Mouse (Mus musculus) limb, embryonic 15.5 days (tissue): ENCODE data around the gene Pld4. TPM values are rescaled to one million over a fixed set of nuclear protein-coding genes. Genes with fewer than 3 reads are reported as not detected.

Source experiments
- ATAC-seq: fragments of 200-750 bp; cut with Nextera tagmentation; 2 replicates; pipeline ENCODE4 v1.8.0; 2017; ENCODE audit warnings: low read depth, moderate TSS enrichment; ENCODE audit not compliant: insufficient number of reproducible peaks, low FRiP score, low TSS enrichment
- H3K27ac ChIP-seq: fragments of 300-500 bp; sonication (generic); 2 replicates; pipeline ENCODE4 v1.5.1; 2015; ENCODE audit warnings: moderate library complexity, mild to moderate bottlenecking, inconsistent platforms
- H3K27me3 ChIP-seq: fragments of 300-500 bp; sonication (generic); 2 replicates; pipeline ENCODE4 v1.6.1; 2015; ENCODE audit warnings: inconsistent platforms
- H3K36me3 ChIP-seq: fragments of 300-500 bp; sonication (generic); 2 replicates; pipeline ENCODE4 v1.6.1; 2015; ENCODE audit warnings: inconsistent platforms
- H3K4me1 ChIP-seq: fragments of 300-500 bp; sonication (generic); 2 replicates; pipeline ENCODE4 v1.6.1; 2015; ENCODE audit warnings: inconsistent platforms
- H3K4me2 ChIP-seq: fragments of 300-500 bp; sonication (generic); 2 replicates; pipeline ENCODE4 v1.6.1; 2015; ENCODE audit warnings: mild to moderate bottlenecking, inconsistent platforms
- H3K4me3 ChIP-seq: fragments of 300-500 bp; sonication (generic); 2 replicates; pipeline ENCODE4 v1.5.1; 2015; ENCODE audit warnings: mild to moderate bottlenecking, inconsistent platforms
- H3K9ac ChIP-seq: fragments of 300-500 bp; sonication (generic); 2 replicates; pipeline ENCODE4 v1.6.1; 2015; ENCODE audit warnings: inconsistent platforms
- H3K9me3 ChIP-seq: fragments of 300-500 bp; sonication (generic); 2 replicates; pipeline ENCODE4 v1.6.1; 2016; ENCODE audit warnings: inconsistent platforms
- WGBS: fragments of 180-500 bp; shearing (Covaris S2); methylation state at CpG from one replicate; pipeline ENCODE4 v1.1.7; 2015; 5-methylcytosine and 5-hydroxymethylcytosine counted together
- polyA plus RNA-seq: library from polyadenylated mRNA; unstranded; fragments of >200 nt; fragmentation: Nextera tagmentation; extraction: Ambion mirVana; gene quantifications from 2 replicates; pipeline ENCODE4 v1.2.1, GENCODE M21; 2015

Gene Pld4
- polyA plus RNA-seq, 1 experiment from 2014 or later, result 13.1 TPM

- Histone ChIP-seq H3K4me1 (peaks cover 13% of the 10 kb centered on the region), H3K36me3 (peaks cover 78% of the 10 kb centered on the region), H3K27ac (no peak overlapping the region), H3K4me3 (no peak overlapping the region), H3K9ac (no peak overlapping the region; the same call in 1 of the 2 replicates), H3K4me2 (no peak overlapping the region), H3K27me3 (no peaks in the 10 kb centered on the region), H3K9me3 (no peaks in the 10 kb centered on the region)
- ATAC-seq, result no peak
- 94% methylated on average over 24 of the region's 24 CpGs for WGBS
Measured at GRCm38 (mm10) chr12:112739023-112739568, 21.4 kb upstream of the Pld4 start.

DNA sequence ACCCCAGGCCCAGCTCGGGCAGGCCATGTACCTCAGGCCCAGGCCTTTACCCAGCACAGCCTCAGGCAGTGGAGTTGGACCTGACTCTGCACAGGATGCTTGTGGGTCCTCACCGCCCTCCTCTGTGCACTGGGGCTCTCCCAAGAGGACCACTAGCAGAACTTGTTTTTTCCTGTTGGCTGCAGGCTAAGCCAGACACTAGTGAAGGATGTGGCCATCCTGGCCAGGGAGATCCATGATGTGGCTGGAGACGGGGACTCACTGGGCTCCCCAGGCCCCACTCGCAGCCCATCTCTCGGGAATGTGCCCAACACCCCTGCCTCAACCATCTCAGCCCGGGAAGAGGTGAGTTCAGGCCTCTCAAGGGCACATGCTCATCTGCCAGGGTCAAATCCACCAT lies 17.7 kb upstream of the Pld4 start:
- Histone ChIP-seq H3K9ac (no peak overlapping the region), H3K36me3 (peaks cover 60% of the 10 kb centered on the region), H3K27me3 (no peaks in the 10 kb centered on the region), H3K4me2 (no peak overlapping the region), H3K4me1 (peaks cover 24% of the 10 kb centered on the region), H3K4me3 (no peak overlapping the region), H3K27ac (peak overlapping the region; percentile 76), H3K9me3 (no peaks in the 10 kb centered on the region)
- WGBS, result 48% methylated on average over 6 of the region's 6 CpGs
- ATAC-seq, result no peak

DNA sequence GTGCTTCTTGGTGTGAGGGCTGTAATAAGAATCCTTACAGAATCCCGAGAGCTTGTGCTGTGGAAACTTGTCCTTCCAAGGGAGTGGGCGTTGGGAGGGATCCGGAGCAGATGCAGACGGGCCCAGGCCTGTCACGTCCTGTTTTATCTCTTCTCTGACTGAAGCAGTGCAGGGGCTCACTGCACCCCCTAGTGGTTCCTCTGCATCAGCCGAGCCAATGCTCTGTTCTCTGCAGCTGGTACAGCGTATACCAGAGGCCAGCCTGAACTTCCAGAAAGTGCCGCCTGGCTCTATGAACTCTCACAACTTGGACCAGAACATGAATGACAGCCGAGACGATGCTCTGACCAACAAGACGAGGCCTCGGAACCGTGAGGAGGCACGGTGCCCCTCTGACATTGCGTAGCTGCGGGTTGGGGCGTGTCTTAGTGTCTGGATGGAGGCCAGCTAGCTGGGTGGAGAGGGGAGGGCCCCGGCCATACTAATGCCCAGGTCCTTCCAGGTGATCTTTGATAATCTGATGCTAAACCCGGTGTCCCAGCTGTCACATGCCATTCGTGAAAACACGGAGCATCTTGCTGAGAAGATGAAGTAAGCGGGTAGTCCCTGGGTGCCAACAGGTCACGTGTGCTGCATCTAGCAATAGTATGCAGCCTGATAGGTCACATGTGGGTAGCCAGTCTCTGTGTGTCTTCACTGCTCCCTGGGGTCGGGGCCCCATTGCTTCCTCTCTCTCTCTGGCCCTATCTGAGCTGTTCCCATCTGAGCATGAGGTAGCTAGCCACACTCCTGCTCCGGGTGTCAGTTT lies 17.1 kb upstream of the Pld4 start:
- Histone ChIP-seq H3K4me1 (peaks cover 24% of the 10 kb centered on the region), H3K36me3 (peaks cover 54% of the 10 kb centered on the region), H3K27ac (peak overlapping the region; percentile 76), H3K27me3 (no peaks in the 10 kb centered on the region), H3K4me3 (no peak overlapping the region), H3K9ac (no peak overlapping the region), H3K4me2 (no peak overlapping the region), H3K9me3 (no peaks in the 10 kb centered on the region)
- 39% methylated on average over 25 of the region's 25 CpGs for WGBS
- peak; percentile 70 for ATAC-seq

DNA sequence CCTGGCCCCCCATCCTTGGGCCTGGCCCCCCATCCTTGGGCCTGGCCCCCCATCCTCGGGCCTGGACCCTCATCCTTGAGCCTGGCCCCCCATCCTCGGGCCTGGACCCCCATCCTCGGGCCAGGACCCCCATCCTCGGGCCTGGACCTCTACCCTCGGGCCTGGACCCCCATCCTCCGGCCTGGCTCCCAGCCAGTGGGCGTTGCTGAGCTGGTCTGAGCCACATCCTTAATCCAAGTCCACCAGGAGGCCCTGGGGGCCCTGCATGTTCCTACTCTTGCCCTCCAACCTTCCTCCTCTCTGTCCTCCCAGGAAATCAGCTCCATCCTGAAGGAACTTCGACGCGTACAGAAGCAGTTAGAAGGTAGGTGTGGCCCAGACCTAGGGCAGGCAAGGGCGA lies 16.2 kb upstream of the Pld4 start:
- no peak overlapping the region for H3K4me3 ChIP-seq
- no peak overlapping the region for H3K4me2 ChIP-seq
- H3K36me3 ChIP-seq, result peaks cover 46% of the 10 kb centered on the region
- peaks cover 24% of the 10 kb centered on the region for H3K4me1 ChIP-seq
- H3K27me3 ChIP-seq, result no peaks in the 10 kb centered on the region
- ATAC-seq, result no peak
- no peaks in the 10 kb centered on the region for H3K9me3 ChIP-seq
- 79% methylated on average over 11 of the region's 11 CpGs for WGBS
- H3K27ac ChIP-seq, result no peak overlapping the region
- H3K9ac ChIP-seq, result no peak overlapping the region

DNA sequence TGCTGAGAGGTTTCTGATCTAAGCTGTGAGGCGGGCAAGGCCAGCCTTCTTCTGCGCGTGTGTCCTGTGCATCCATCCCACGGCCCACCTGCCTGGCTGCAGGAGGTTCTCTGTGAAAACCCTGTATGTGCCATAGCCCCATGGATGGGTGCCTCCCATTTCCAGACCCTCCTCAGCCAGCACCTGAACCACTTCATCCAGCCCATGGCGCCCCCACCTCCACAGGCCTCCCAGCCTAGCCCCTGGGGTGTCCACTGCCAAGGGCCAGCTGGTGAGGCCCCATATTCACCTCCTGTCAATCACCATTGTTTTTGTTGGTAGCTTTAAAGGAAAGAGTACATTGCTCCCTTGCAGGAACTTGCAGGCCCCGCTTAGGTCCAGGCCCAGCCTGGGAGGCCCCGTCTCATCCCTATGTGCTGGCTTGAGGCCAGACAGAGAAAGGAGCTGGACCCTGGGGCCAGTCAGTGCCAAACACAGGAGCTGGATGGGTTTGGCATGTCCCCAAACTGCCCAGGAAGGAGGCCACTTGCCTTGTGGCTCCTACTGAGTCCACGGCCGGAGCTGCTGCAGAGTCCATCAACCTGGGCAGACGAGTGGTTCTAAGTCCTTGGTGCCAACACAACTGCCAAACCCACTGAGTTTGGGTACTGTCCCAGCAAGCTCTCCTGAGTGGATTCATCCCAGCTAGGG lies 15.4 kb upstream of the Pld4 start:
- WGBS, result 88% methylated on average over 10 of the region's 10 CpGs
- Histone ChIP-seq H3K9me3 (no peaks in the 10 kb centered on the region), H3K4me1 (peaks cover 24% of the 10 kb centered on the region), H3K4me3 (no peak overlapping the region), H3K36me3 (peaks cover 37% of the 10 kb centered on the region), H3K9ac (no peak overlapping the region), H3K27me3 (no peaks in the 10 kb centered on the region), H3K27ac (no peak overlapping the region), H3K4me2 (no peak overlapping the region)
- no peak for ATAC-seq

DNA sequence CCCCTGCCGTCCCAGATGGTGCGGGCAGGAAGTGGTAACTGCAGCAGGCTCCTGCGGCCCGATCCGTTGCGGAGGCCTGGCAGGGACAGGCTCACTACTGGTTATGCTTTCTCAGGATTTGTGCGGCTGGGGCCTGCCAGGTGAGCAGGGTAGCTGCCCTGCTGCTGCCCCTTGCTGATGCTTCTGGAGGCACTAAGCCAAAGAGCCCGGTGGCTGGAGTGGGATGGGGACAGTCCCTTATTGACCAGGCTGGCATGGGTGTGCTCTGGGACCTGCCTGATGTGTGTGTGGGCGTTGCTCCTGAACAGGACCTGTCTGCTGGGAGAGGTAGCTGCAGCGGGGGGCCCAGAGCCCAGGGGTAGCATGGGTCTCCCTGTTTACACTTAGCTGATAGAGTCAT lies 14.7 kb upstream of the Pld4 start:
- H3K27me3 ChIP-seq, result no peaks in the 10 kb centered on the region
- no peak for ATAC-seq
- no peaks in the 10 kb centered on the region for H3K9me3 ChIP-seq
- H3K4me2 ChIP-seq, result no peak overlapping the region
- peaks cover 24% of the 10 kb centered on the region for H3K4me1 ChIP-seq
- H3K36me3 ChIP-seq, result peaks cover 31% of the 10 kb centered on the region
- H3K9ac ChIP-seq, result no peak overlapping the region
- no peak overlapping the region for H3K27ac ChIP-seq
- WGBS, result 81% methylated on average over 10 of the region's 10 CpGs
- no peak overlapping the region for H3K4me3 ChIP-seq

DNA sequence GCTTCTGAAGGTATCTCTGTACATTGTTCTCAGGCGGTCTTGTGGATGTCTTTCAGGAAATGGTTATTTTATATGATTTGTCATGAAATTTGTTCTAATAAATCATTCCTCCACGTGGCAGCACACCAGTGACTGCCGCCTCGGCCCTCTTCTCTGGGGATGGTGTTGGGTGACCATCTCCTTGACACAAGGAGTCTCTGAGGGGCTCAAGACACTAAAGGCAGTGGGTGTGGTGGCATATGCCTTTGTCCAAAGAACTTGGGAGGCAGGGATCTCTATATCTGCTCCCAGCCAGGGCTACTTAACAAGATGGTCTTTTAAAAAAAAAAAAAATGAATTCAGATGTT lies 14.0 kb upstream of the Pld4 start:
- Histone ChIP-seq H3K4me3 (no peak overlapping the region), H3K4me1 (peaks cover 24% of the 10 kb centered on the region), H3K27me3 (no peaks in the 10 kb centered on the region), H3K27ac (no peak overlapping the region), H3K9me3 (no peaks in the 10 kb centered on the region), H3K36me3 (peaks cover 27% of the 10 kb centered on the region), H3K4me2 (no peak overlapping the region), H3K9ac (0 out of 2 replicates have a peak overlapping the region, but pooled peaks have one; percentile 17)
- ATAC-seq, result no peak
- WGBS, result 66% methylated on average over 4 of the region's 4 CpGs

DNA sequence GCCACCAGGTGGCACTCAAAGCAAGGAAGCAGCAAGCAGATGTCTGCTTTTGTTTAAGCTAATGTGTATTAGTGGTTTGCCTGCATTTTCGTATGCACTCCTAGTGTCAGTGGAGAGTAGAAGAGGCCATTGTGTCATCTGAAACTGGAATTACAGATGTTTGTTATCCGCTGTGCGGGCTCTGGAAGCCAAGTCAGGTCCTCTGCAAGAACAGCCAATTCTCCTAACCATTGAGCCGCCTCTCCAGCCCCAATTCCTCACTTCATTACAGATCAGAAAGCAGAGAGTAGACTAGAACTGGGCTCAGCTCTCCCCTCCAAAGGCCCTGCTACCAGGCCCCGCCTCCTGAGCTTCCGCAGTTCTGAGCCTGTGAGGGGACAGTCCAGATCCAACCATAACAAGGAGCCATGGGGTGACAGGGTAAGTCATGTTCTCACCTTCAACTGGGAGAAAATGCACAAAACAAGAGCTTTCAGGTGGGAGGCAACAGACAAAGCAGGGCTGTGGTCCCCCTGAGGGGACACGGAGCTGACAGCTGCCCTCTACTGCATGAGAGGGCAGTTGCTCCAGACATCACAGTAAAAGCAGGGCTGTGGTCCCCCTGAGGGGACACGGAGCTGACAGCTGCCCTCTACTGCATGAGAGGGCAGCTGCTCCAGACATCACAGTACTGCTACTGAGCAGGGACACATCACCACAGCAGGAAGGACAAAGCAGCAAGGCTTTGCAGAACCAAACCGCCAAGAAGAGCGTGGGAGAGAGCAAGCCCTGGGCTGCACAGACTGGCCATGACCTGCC lies 13.4 kb upstream of the Pld4 start:
- no peak overlapping the region for H3K4me3 ChIP-seq
- H3K9me3 ChIP-seq, result no peaks in the 10 kb centered on the region
- H3K27ac ChIP-seq, result peak overlapping the region; percentile 72
- peak overlapping the region; percentile 10; the same call in 1 of the 2 replicates for H3K4me2 ChIP-seq
- peak; percentile 20; the same call in 1 of the 2 replicates for ATAC-seq
- WGBS, result 20% methylated on average over 10 of the region's 10 CpGs
- peaks cover 27% of the 10 kb centered on the region for H3K36me3 ChIP-seq
- H3K27me3 ChIP-seq, result no peaks in the 10 kb centered on the region
- H3K4me1 ChIP-seq, result peaks cover 24% of the 10 kb centered on the region
- H3K9ac ChIP-seq, result peak overlapping the region; percentile 11; the same call in 1 of the 2 replicates

GRCm38 (mm10) chr12:112747606-112747970 lies 12.9 kb upstream of the Pld4 start:
- no peak for ATAC-seq
- Histone ChIP-seq H3K27me3 (no peaks in the 10 kb centered on the region), H3K4me2 (no peak overlapping the region), H3K36me3 (peaks cover 27% of the 10 kb centered on the region), H3K27ac (no peak overlapping the region), H3K9me3 (no peaks in the 10 kb centered on the region), H3K4me3 (no peak overlapping the region), H3K4me1 (peaks cover 22% of the 10 kb centered on the region), H3K9ac (no peak overlapping the region; the same call in 1 of the 2 replicates)
- 72% methylated on average over 8 of the region's 8 CpGs for WGBS

GRCm38 (mm10) chr12:112750976-112751375 lies 9.5 kb upstream of the Pld4 start:
- Histone ChIP-seq H3K4me1 (peaks cover 10% of the 10 kb centered on the region), H3K4me3 (no peak overlapping the region), H3K9me3 (no peaks in the 10 kb centered on the region), H3K36me3 (no peaks in the 10 kb centered on the region), H3K9ac (no peak overlapping the region), H3K27me3 (no peaks in the 10 kb centered on the region), H3K27ac (no peak overlapping the region), H3K4me2 (no peak overlapping the region)
- 80% methylated on average over 12 of the region's 12 CpGs for WGBS
- ATAC-seq, result no peak

DNA sequence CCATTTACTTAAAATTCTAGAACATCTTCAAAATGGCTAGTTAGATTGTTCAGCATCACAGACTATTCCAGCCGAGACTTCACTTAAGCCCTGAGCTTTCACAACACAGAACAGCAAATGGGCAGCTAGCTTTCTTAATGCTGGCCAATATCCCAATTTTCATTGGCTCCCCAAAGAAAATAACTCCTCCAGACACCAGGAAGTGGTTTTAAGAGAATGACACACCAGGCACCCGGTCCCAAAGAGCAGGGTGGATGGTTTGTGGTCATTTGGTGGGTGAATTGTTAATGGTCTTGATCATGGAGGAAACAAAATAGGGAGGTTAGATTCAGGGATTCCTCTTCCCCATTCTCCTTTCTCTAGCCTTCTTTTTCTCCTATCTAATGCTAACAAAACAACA lies 8.1 kb upstream of the Pld4 start:
- WGBS, result 38% methylated on average over 2 of the region's 2 CpGs
- ATAC-seq, result no peak
- no peak overlapping the region for H3K4me2 ChIP-seq
- H3K27me3 ChIP-seq, result no peaks in the 10 kb centered on the region
- peaks cover 3% of the 10 kb centered on the region; the same call in 1 of the 2 replicates for H3K4me1 ChIP-seq
- H3K36me3 ChIP-seq, result no peaks in the 10 kb centered on the region
- H3K9ac ChIP-seq, result no peak overlapping the region
- H3K27ac ChIP-seq, result no peak overlapping the region
- H3K4me3 ChIP-seq, result no peak overlapping the region
- no peaks in the 10 kb centered on the region for H3K9me3 ChIP-seq
